Mouse (Mus musculus) limb, embryonic 12.5 days (tissue): ENCODE data around the gene Adam15. TPM values are rescaled to one million over a fixed set of nuclear protein-coding genes. Genes with fewer than 3 reads are reported as not detected.

Source experiments
- ATAC-seq: fragments of 200-750 bp; cut with Nextera tagmentation; 2 replicates; pipeline ENCODE4 v1.8.0; 2017; ENCODE audit warnings: low read depth, moderate TSS enrichment; ENCODE audit not compliant: insufficient number of reproducible peaks, insufficient read depth, low FRiP score, low TSS enrichment
- H3K27ac ChIP-seq: fragments of 300-500 bp; sonication (generic); 2 replicates; pipeline ENCODE4 v1.5.1; 2016; ENCODE audit warnings: mild to moderate bottlenecking, moderate library complexity
- H3K27me3 ChIP-seq: fragments of 300-500 bp; sonication (generic); 2 replicates; pipeline ENCODE4 v1.6.1; 2016; ENCODE audit warnings: mild to moderate bottlenecking, moderate library complexity
- H3K36me3 ChIP-seq: fragments of 300-500 bp; sonication (generic); 2 replicates; pipeline ENCODE4 v1.6.1; 2016; ENCODE audit warnings: mild to moderate bottlenecking, moderate library complexity
- H3K4me1 ChIP-seq: fragments of 300-500 bp; sonication (generic); replicated peaks from 2 replicates; pipeline ENCODE4 v1.6.1; 2016
- H3K4me2 ChIP-seq: fragments of 300-500 bp; sonication (generic); 2 replicates; pipeline ENCODE4 v1.6.1; 2016; ENCODE audit warnings: mild to moderate bottlenecking, moderate library complexity
- H3K4me3 ChIP-seq: fragments of 300-500 bp; sonication (generic); replicated peaks from 2 replicates; pipeline ENCODE4 v1.5.1; 2016; ENCODE audit warnings: mild to moderate bottlenecking
- H3K9ac ChIP-seq: fragments of 300-500 bp; sonication (generic); replicated peaks from 2 replicates; pipeline ENCODE4 v1.6.1; 2016; ENCODE audit warnings: mild to moderate bottlenecking, moderate library complexity
- H3K9me3 ChIP-seq: fragments of 300-500 bp; sonication (generic); 2 replicates; pipeline ENCODE4 v1.6.1; 2016; ENCODE audit warnings: mild to moderate bottlenecking, moderate library complexity
- WGBS: fragments of 180-500 bp; shearing (Covaris S2); methylation state at CpG from one replicate; pipeline ENCODE4 v1.1.7; 2016; 5-methylcytosine and 5-hydroxymethylcytosine counted together
- polyA plus RNA-seq: library from polyadenylated mRNA; unstranded; fragments of >200 nt; fragmentation: Nextera tagmentation; extraction: Ambion mirVana; gene quantifications from 2 replicates; pipeline ENCODE4 v1.2.1, GENCODE M21; 2016

Adam15 gene
- polyA plus RNA-seq, 1 experiment from 2014 or later = 32.1 TPM

- ATAC-seq = no peak
- H3K9ac ChIP-seq = peak overlapping the region; percentile 77
- H3K27ac ChIP-seq = peak overlapping the region; percentile 78; the same call in 1 of the 2 replicates
- H3K4me1 ChIP-seq = peaks cover 56% of the 10 kb centered on the region
- H3K27me3 ChIP-seq = peaks cover 48% of the 10 kb centered on the region
- H3K9me3 ChIP-seq = no peaks in the 10 kb centered on the region
- H3K4me3 ChIP-seq = peak overlapping the region; percentile 71
- WGBS = 1% methylated on average over 66 of the region's 66 CpGs
- H3K36me3 ChIP-seq = no peaks in the 10 kb centered on the region
- H3K4me2 ChIP-seq = peak overlapping the region; percentile 99
Observed at GRCm38 (mm10) chr3:89321183-89322130, 28.3 kb downstream of the Adam15 start.

DNA sequence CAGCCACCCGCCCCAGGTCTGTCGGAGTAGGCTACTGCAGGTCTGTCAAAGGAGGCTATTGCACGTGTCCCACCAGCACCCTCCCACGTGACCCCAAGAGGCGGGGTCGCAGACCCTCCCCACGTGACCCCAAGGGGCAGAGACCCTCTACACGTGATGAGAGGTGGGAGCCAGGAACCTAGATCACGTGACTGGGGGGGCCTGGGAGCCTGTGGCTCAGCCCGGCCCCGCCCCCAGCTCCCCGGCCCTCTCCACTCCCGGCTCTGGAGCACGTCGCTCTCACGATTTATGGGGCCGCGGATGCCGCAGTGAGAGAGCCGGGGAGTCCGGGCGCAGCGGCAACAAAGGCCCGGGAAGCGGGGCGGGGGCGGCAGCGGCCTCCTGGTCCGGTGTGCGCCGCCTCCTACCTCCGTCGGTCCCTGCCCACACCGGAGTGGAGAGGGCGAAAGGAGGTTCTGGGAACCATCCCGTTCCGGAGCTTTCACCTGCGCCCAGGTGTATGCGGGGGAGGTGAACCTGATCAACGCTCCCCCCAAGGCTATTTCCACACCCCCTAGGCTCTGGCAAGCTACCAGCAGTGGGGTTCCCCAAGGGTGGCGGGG, 29.1 kb downstream of the Adam15 start:
- Histone ChIP-seq H3K9ac (peak overlapping the region; percentile 77), H3K4me3 (peak overlapping the region; percentile 71), H3K4me1 (peaks cover 64% of the 10 kb centered on the region), H3K27ac (peak overlapping the region; percentile 78; the same call in 1 of the 2 replicates), H3K27me3 (peaks cover 53% of the 10 kb centered on the region), H3K9me3 (no peaks in the 10 kb centered on the region), H3K4me2 (peak overlapping the region; percentile 99), H3K36me3 (no peaks in the 10 kb centered on the region)
- ATAC-seq = 0 out of 2 replicates have a peak, but pooled peaks have one; percentile 9
- under 1% methylated on average over 41 of the region's 41 CpGs for WGBS

- Histone ChIP-seq H3K27ac (no peak overlapping the region), H3K9ac (peak overlapping the region; percentile 54)
Observed at GRCm38 (mm10) chr3:89319591-89320350, 30.0 kb downstream of the Adam15 start.

DNA sequence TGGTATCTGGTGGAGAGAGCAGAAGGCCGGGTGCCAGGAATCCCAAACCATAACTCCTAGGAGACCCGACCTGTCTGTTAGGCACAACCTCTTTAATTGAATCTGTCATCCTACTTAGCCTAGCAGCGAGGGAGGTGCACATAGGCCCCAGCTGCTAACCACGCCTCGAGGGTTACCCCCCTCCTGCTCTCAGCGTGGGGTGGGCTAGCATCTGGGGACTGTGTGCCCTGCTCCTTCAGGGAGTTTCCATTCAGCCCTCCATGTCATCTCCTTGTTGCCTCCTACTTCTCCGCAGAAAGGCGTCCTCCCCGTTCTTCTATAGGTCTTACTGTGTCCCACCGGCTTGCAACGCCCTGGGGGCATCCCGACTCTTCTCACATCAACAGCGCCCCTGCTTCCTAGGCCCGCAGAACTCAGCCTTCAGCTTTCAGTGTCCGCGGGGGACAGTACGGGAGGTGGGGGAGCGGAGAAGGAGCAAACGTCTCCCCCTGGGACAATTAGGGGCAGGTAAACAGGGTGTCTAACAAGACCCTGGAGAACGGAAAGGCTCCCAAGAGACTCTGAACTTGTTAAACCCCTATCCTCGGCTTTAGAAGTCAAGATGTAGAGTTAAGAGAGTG, 30.7 kb downstream of the Adam15 start:
- Histone ChIP-seq H3K4me1 (peaks cover 75% of the 10 kb centered on the region), H3K36me3 (peaks cover 6% of the 10 kb centered on the region; the same call in 1 of the 2 replicates), H3K4me2 (peak overlapping the region; percentile 99), H3K4me3 (peak overlapping the region; percentile 71), H3K9ac (peak overlapping the region; percentile 54), H3K27ac (no peak overlapping the region), H3K27me3 (peaks cover 56% of the 10 kb centered on the region), H3K9me3 (no peaks in the 10 kb centered on the region)
- 11% methylated on average over 21 of the region's 21 CpGs for WGBS
- no peak for ATAC-seq

More at GRCm38 (mm10) chr3:89319591-89320350, 30.0 kb downstream of the Adam15 start:
- 3% methylated on average over 58 of the region's 58 CpGs for WGBS
- Histone ChIP-seq H3K9me3 (no peaks in the 10 kb centered on the region), H3K4me3 (peak overlapping the region; percentile 71), H3K36me3 (0 out of 2 replicates have a peak, but pooled peaks cover 4% of the 10 kb centered on the region), H3K4me2 (peak overlapping the region; percentile 99), H3K27me3 (peaks cover 56% of the 10 kb centered on the region), H3K4me1 (peaks cover 73% of the 10 kb centered on the region)
- no peak for ATAC-seq

DNA sequence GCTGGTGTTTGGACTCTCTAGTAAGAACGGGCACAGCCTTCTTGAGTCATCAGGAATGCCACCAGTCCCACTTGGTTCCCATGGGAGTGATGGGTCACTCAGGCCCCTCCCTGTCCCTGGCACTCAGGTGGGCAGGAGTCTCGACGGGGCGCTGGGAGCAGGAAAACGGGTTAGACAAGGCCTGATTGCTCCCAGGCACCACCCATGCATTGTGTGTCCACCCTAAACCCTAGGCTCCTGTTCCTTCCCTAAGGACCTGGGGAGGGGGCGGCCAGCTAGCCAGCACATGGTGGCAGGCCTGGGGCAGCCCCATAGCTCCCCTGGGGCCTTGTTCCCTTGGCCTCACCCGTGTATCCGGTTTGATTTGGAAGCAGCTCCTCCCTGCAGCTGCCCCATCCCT, 31.5 kb downstream of the Adam15 start:
- Histone ChIP-seq H3K27ac (no peak overlapping the region), H3K36me3 (peaks cover 9% of the 10 kb centered on the region; the same call in 1 of the 2 replicates), H3K4me3 (no peak overlapping the region), H3K4me2 (no peak overlapping the region), H3K27me3 (peaks cover 56% of the 10 kb centered on the region), H3K9ac (no peak overlapping the region), H3K4me1 (peaks cover 75% of the 10 kb centered on the region), H3K9me3 (no peaks in the 10 kb centered on the region)
- 73% methylated on average over 8 of the region's 8 CpGs for WGBS
- ATAC-seq = no peak

DNA sequence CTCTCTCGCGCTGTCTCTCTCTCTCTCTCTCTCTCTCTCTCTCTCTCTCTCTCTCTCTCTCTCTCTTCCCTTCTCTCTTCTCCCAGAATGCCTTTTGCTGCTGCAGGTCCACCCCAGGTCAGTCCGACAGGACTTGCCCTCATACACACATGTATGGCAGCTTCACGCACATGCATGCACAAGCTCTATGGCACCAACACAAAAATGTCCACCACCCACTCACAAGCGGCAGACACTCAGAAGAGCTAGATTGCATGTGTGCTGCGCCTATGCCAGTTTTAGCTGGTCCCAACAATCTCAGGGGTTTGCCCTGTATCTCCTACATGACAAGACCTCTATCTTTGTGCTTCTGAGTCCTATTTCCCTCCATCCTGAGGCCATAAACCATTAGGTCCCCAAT, 32.5 kb downstream of the Adam15 start:
- peak overlapping the region; percentile 63 for H3K4me2 ChIP-seq
- H3K27me3 ChIP-seq = peaks cover 56% of the 10 kb centered on the region
- 0 out of 2 replicates have a peak overlapping the region, but pooled peaks have one; percentile 12 for H3K27ac ChIP-seq
- no peak overlapping the region for H3K4me3 ChIP-seq
- H3K4me1 ChIP-seq = peaks cover 73% of the 10 kb centered on the region
- H3K36me3 ChIP-seq = peaks cover 10% of the 10 kb centered on the region; the same call in 1 of the 2 replicates
- peak overlapping the region; percentile 23; the same call in 1 of the 2 replicates for H3K9ac ChIP-seq
- no peak for ATAC-seq
- WGBS = 57% methylated on average over 6 of the region's 6 CpGs
- no peaks in the 10 kb centered on the region for H3K9me3 ChIP-seq

DNA sequence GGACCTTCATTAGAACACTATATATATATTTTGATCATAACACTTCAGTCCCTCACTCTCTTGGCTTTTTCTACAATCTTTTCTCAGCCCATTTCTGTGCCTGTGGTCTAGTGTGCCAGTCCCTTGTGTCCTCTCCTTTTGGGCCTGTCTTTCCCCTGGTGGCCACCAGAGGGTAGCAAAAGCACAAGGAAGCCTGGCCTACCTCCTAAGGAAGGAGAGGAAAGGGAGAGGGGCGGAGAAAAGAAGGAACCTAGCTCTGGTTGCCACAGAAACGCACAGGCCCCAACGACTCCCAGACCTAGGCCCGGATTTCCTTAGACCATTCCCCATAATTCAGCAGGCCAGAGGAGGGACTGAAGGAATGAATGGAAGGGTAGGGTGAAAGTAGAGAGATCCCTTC, 33.0 kb downstream of the Adam15 start:
- WGBS = 0% methylated on average over 4 of the region's 4 CpGs
- Histone ChIP-seq H3K4me3 (no peak overlapping the region), H3K4me2 (peak overlapping the region; percentile 63), H3K9ac (0 out of 2 replicates have a peak overlapping the region, but pooled peaks have one; percentile 23), H3K9me3 (no peaks in the 10 kb centered on the region), H3K27ac (no peak overlapping the region), H3K27me3 (peaks cover 55% of the 10 kb centered on the region), H3K36me3 (peaks cover 10% of the 10 kb centered on the region; the same call in 1 of the 2 replicates), H3K4me1 (peaks cover 68% of the 10 kb centered on the region)
- ATAC-seq = peak; percentile 43; the same call in 1 of the 2 replicates

DNA sequence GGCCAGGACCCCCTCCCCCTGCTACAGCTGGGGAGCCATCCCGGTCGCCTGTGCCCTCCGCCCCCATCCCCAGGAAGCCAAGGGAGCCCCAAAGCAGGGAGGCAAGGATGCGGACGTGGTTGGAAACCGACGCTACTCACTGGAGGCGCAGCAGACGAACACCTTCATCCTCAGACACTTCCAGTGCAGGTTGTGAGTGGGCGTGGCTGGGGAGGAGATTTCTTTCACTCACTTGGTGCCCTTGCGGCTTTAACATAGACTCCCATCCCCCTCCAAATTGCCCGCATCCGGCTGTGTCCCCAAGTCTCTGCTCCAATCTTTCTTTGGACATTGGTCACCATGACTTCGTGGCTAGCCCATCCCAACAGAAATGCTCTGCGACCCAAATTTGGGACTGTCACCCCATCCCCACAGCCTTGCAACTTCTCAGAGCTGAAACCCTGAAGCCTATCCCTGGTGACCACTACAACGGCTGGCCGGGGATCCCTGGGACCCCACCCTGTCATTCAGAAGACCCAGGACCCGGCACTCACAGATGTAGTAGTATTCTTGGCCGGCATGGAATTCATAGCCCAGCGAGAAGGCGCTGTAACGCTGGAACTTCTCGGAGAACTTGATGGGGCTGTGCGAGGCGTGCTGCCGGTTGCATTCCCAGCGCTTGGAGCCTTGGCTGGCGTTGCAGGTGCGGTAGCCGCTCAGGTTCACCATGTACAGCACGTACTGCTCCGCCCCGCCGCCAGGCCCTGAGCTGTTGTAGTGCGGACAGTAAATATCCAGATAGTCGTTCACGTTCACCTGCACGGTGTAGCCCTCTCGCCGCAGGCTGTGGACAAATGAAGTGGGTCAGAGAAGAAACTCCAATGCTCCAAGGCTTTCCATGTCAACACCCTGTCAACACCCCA, 33.6 kb downstream of the Adam15 start:
- peaks cover 48% of the 10 kb centered on the region for H3K27me3 ChIP-seq

DNA sequence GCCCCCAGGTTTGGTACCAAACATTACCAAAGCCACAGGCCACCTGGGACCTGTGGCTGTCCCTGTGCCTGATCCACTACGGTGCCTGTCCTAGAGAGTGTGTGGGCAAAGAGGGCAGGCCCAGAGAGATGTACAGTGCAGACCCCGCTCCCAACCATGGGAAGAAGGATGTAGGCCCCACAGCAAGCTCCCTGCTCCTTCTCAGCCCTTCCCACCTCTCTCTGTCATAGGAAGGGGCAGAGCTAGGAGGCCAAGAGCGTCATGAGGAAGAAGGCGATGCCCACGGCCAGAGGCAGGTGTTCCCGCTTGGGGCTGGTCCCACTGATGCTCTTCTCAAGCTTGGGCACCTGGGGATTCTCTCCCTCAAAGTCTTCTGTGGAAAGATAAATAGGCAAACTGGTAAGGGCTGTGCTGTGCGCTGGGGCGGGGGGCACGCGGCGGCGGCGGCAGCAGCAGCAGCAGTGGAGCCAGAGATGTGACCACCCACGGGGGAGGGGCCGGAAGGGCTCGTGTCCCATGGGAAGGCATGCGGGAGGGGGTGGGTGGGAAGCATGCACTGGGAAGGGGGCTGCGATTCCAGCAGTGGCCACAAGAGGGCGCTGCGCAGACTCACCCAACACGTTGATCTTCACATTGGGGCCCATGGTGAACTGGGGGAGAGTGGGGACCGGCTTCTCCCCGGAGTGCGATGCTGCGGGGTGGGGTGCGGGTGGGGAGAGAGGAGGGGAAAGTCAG, 34.4 kb downstream of the Adam15 start:
- ATAC-seq = no peak
- WGBS = 8% methylated on average over 23 of the region's 26 CpGs
- Histone ChIP-seq H3K36me3 (peaks cover 10% of the 10 kb centered on the region; the same call in 1 of the 2 replicates), H3K9me3 (peaks cover 5% of the 10 kb centered on the region; the same call in 1 of the 2 replicates), H3K4me1 (peaks cover 54% of the 10 kb centered on the region), H3K4me2 (peak overlapping the region; percentile 63), H3K27me3 (peaks cover 40% of the 10 kb centered on the region), H3K9ac (peak overlapping the region; percentile 53), H3K4me3 (peak overlapping the region; percentile 33), H3K27ac (no peak overlapping the region)

More for the DNA sequence above, 33.6 kb downstream of the Adam15 start:
- peak overlapping the region; percentile 33 for H3K4me3 ChIP-seq
- WGBS = 16% methylated on average over 40 of the region's 40 CpGs
- H3K4me2 ChIP-seq = peak overlapping the region; percentile 63
- H3K36me3 ChIP-seq = peaks cover 10% of the 10 kb centered on the region; the same call in 1 of the 2 replicates
- H3K9ac ChIP-seq = no peak overlapping the region
- H3K4me1 ChIP-seq = peaks cover 62% of the 10 kb centered on the region
- ATAC-seq = 0 out of 2 replicates have a peak, but pooled peaks have one; percentile 2
- no peaks in the 10 kb centered on the region for H3K9me3 ChIP-seq
- no peak overlapping the region for H3K27ac ChIP-seq
